Mouse (Mus musculus) heart, embryonic 16.5 days (tissue): ENCODE measurements around the gene Ssr1. TPM values are rescaled to one million over a fixed set of nuclear protein-coding genes. Genes with fewer than 3 reads are reported as not detected.
A peak's percentile ranks its signal among the peaks of the same experiment; 100 is the strongest.

Experiments
- ATAC-seq: fragments of 200-750 bp; cut with Nextera tagmentation; replicated peaks from 2 replicates; pipeline ENCODE4 v1.8.0; 2017; ENCODE audit warnings: moderate number of reproducible peaks; ENCODE audit not compliant: insufficient read depth, low FRiP score; ENCODE audit errors: extremely low read depth
- H3K27ac ChIP-seq: fragments of 300-500 bp; sonication (generic); 2 replicates; pipeline ENCODE4 v1.5.1; 2014; ENCODE audit warnings: mild to moderate bottlenecking, low read length, control low read depth, moderate library complexity
- H3K27me3 ChIP-seq: fragments of 300-500 bp; sonication (generic); 2 replicates; pipeline ENCODE4 v1.6.1; 2014; ENCODE audit warnings: low read length, mixed read lengths; ENCODE audit not compliant: control insufficient read depth, insufficient read depth
- H3K36me3 ChIP-seq: fragments of 300-500 bp; sonication (generic); 2 replicates; pipeline ENCODE4 v1.6.1; 2014; ENCODE audit not compliant: control insufficient read depth, insufficient read depth
- H3K4me1 ChIP-seq: fragments of 300-500 bp; sonication (generic); 2 replicates; pipeline ENCODE4 v1.6.1; 2014; ENCODE audit warnings: low read length, mixed read lengths; ENCODE audit not compliant: control insufficient read depth, insufficient read depth
- H3K4me2 ChIP-seq: fragments of 300-500 bp; sonication (generic); 2 replicates; pipeline ENCODE4 v1.6.1; 2014; ENCODE audit warnings: low read depth, mild to moderate bottlenecking, control low read depth, low read length
- H3K4me3 ChIP-seq: fragments of 300-500 bp; sonication (generic); 2 replicates; pipeline ENCODE4 v1.5.1; 2014; ENCODE audit warnings: mild to moderate bottlenecking, control low read depth, low read length
- H3K9ac ChIP-seq: fragments of 300-500 bp; sonication (generic); 2 replicates; pipeline ENCODE4 v1.6.1; 2014; ENCODE audit warnings: low read length, control low read depth
- H3K9me3 ChIP-seq: fragments of 300-500 bp; sonication (generic); replicated peaks from 2 replicates; pipeline ENCODE4 v1.6.1; 2016; ENCODE audit warnings: low read length; ENCODE audit not compliant: control insufficient read depth
- WGBS: fragments of 180-500 bp; shearing (Covaris S2); extraction: QIAGEN DNeasy Blood & Tissue Kit; methylation state at CpG from one replicate; pipeline ENCODE4 v1.1.7; 2014; 5-methylcytosine and 5-hydroxymethylcytosine counted together
- polyA plus RNA-seq: library from polyadenylated mRNA; unstranded; fragments of >200 nt; fragmentation: Nextera tagmentation; extraction: Ambion mirVana; gene quantifications from 2 replicates; pipeline ENCODE4 v1.2.1, GENCODE M21; 2015

Gene Ssr1
- polyA plus RNA-seq, 1 experiment from 2014 or later = 81.2 TPM

DNA sequence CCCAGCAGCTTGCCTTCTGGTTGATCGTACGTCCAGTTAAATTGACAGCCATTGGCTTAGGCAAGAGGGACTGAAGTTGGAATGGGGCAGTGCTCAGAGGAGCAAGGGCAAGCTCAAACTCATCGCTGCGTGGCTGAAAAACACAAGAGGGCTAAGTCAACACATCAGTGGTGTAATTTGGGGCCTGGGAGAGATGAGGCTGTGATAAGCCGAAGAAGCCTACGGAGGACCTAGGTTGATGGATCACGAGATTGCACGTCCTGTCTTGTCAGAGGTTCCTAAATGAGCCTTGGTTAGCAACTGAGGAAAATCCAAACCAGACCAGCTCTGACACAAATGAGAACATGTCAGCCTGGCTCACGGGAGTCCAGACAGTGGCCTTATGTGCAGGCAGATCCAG, 31.5 kb downstream of the Ssr1 start:
- no peak overlapping the region for H3K27ac ChIP-seq
- peaks cover 16% of the 10 kb centered on the region for H3K4me1 ChIP-seq
- no peaks in the 10 kb centered on the region for H3K9me3 ChIP-seq
- H3K9ac ChIP-seq = no peak overlapping the region
- ATAC-seq = no peak
- H3K4me3 ChIP-seq = no peak overlapping the region
- no peaks in the 10 kb centered on the region for H3K36me3 ChIP-seq
- WGBS = 81% methylated on average over 9 of the region's 9 CpGs
- no peaks in the 10 kb centered on the region for H3K27me3 ChIP-seq
- no peak overlapping the region for H3K4me2 ChIP-seq

DNA sequence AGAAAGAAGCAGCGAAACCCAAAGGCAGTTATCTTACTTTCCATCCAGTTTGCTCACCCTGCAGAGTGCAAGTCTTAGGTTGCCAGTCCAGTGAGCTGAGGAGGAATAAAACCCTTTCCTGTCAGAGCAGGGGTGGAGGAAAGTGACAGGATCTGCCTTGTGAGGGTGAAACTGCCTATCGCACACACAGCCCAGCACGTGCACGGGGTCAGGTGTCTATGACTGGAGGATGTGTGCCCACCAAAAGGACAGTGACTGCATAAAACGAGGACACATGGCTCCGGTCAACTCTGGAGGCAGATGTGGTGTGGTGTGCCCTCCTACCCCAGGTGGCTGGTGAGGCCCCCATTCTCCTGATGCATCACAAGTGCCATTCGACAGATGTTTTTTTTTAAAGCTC, 34.1 kb downstream of the Ssr1 start:
- WGBS = 85% methylated on average over 7 of the region's 7 CpGs
- no peak for ATAC-seq
- Histone ChIP-seq H3K27me3 (no peaks in the 10 kb centered on the region), H3K4me1 (peaks cover 10% of the 10 kb centered on the region), H3K4me3 (no peak overlapping the region), H3K9me3 (no peaks in the 10 kb centered on the region), H3K9ac (no peak overlapping the region), H3K36me3 (no peaks in the 10 kb centered on the region), H3K27ac (no peak overlapping the region), H3K4me2 (no peak overlapping the region)

- Histone ChIP-seq H3K9me3 (no peaks in the 10 kb centered on the region), H3K9ac (no peak overlapping the region), H3K27ac (peak overlapping the region; percentile 39; the same call in 1 of the 2 replicates), H3K36me3 (no peaks in the 10 kb centered on the region), H3K27me3 (no peaks in the 10 kb centered on the region), H3K4me3 (no peak overlapping the region), H3K4me2 (no peak overlapping the region), H3K4me1 (peaks cover 9% of the 10 kb centered on the region)
- no peak for ATAC-seq
- 70% methylated on average over 15 of the region's 15 CpGs for WGBS
Measured at GRCm38 (mm10) chr13:37959239-37959907, 34.6 kb downstream of the Ssr1 start.

- 71% methylated on average over 18 of the region's 18 CpGs for whole genome bisulfite sequencing
- no peak overlapping the region for H3K4me3 ChIP-seq
- H3K9me3 ChIP-seq = no peaks in the 10 kb centered on the region
- peaks cover 3% of the 10 kb centered on the region; the same call in 1 of the 2 replicates for H3K4me1 ChIP-seq
- H3K9ac ChIP-seq = no peak overlapping the region
- H3K36me3 ChIP-seq = no peaks in the 10 kb centered on the region
- no peak for ATAC-seq
- H3K4me2 ChIP-seq = no peak overlapping the region
- H3K27ac ChIP-seq = peak overlapping the region; percentile 39; the same call in 1 of the 2 replicates
- H3K27me3 ChIP-seq = no peaks in the 10 kb centered on the region
Measured at GRCm38 (mm10) chr13:37958498-37959238, 35.3 kb downstream of the Ssr1 start.

- WGBS = 71% methylated on average over 1 of the region's 1 CpGs
- H3K27me3 ChIP-seq = no peaks in the 10 kb centered on the region
- H3K4me1 ChIP-seq = peaks cover 3% of the 10 kb centered on the region; the same call in 1 of the 2 replicates
- no peaks in the 10 kb centered on the region for H3K9me3 ChIP-seq
- no peak overlapping the region for H3K9ac ChIP-seq
- ATAC-seq = no peak
- no peak overlapping the region for H3K4me2 ChIP-seq
- H3K27ac ChIP-seq = no peak overlapping the region
- H3K36me3 ChIP-seq = peaks cover 25% of the 10 kb centered on the region
- no peak overlapping the region for H3K4me3 ChIP-seq
Measured at GRCm38 (mm10) chr13:37954318-37954717, 39.7 kb downstream of the Ssr1 start.

GRCm38 (mm10) chr13:37952981-37953380, 41.0 kb downstream of the Ssr1 start:
- no peaks in the 10 kb centered on the region for H3K9me3 ChIP-seq
- no peak overlapping the region for H3K4me3 ChIP-seq
- H3K9ac ChIP-seq = no peak overlapping the region
- no peaks in the 10 kb centered on the region for H3K4me1 ChIP-seq
- H3K4me2 ChIP-seq = no peak overlapping the region
- H3K27ac ChIP-seq = no peak overlapping the region
- WGBS = 69% methylated on average over 6 of the region's 6 CpGs
- no peak for ATAC-seq
- H3K27me3 ChIP-seq = no peaks in the 10 kb centered on the region
- peaks cover 37% of the 10 kb centered on the region for H3K36me3 ChIP-seq

- Histone ChIP-seq H3K36me3 (peaks cover 41% of the 10 kb centered on the region), H3K4me1 (peaks cover 12% of the 10 kb centered on the region), H3K27ac (no peak overlapping the region), H3K9ac (no peak overlapping the region), H3K4me2 (no peak overlapping the region), H3K9me3 (no peaks in the 10 kb centered on the region), H3K4me3 (no peak overlapping the region), H3K27me3 (no peaks in the 10 kb centered on the region)
- 20% methylated on average over 6 of the region's 6 CpGs for WGBS
- peak; percentile 43; the same call in 1 of the 2 replicates for ATAC-seq
Measured at GRCm38 (mm10) chr13:37946734-37947133, 47.3 kb downstream of the Ssr1 start.

DNA sequence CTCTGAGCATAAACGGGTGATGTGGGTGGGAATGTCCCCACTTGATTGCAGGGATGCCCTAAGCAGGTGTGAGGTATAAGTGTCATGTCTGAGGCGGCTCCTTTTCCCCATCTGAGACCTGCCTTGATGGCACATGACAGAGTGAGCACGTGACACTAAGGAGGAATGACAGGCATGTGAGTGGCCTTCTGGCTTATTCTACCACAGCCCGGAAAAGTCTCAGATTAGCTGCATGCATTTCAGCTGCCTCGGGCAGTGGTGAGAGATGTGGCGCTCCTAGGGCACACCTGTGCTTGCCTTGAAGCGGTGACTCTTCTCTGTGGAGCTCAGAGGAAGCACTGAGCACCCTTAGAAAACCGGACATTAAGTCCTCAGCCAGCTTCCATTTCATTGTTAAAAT, 48.6 kb downstream of the Ssr1 start:
- H3K27ac ChIP-seq = no peak overlapping the region
- WGBS = 46% methylated on average over 8 of the region's 8 CpGs
- H3K4me1 ChIP-seq = peaks cover 18% of the 10 kb centered on the region
- no peak overlapping the region for H3K4me2 ChIP-seq
- H3K9me3 ChIP-seq = no peaks in the 10 kb centered on the region
- H3K9ac ChIP-seq = no peak overlapping the region
- peaks cover 40% of the 10 kb centered on the region for H3K36me3 ChIP-seq
- ATAC-seq = 0 out of 2 replicates have a peak, but pooled peaks have one; percentile 9
- H3K27me3 ChIP-seq = no peaks in the 10 kb centered on the region
- H3K4me3 ChIP-seq = no peak overlapping the region

GRCm38 (mm10) chr13:37944306-37944705, 49.7 kb downstream of the Ssr1 start:
- H3K27ac ChIP-seq = no peak overlapping the region
- H3K9ac ChIP-seq = no peak overlapping the region
- peaks cover 18% of the 10 kb centered on the region for H3K4me1 ChIP-seq
- no peaks in the 10 kb centered on the region for H3K27me3 ChIP-seq
- ATAC-seq = no peak
- peaks cover 29% of the 10 kb centered on the region for H3K36me3 ChIP-seq
- WGBS = 74% methylated on average over 1 of the region's 1 CpGs
- H3K4me3 ChIP-seq = no peak overlapping the region
- H3K9me3 ChIP-seq = no peaks in the 10 kb centered on the region
- no peak overlapping the region for H3K4me2 ChIP-seq
